Mouse (Mus musculus) liver, adult 2 months (tissue): ENCODE results near the gene Tspo.

Experiments
- CTCF ChIP-seq: fragments of 200-500 bp; IDR thresholded peaks from 2 replicates; pipeline ENCODE4 v1.5.1; 2011; ENCODE audit warnings: low read depth, low read length, control low read depth
- POLR2A ChIP-seq: fragments of 200-500 bp; IDR thresholded peaks from 2 replicates; pipeline ENCODE4 v1.6.1; 2011; ENCODE audit warnings: low read length, control low read depth; ENCODE audit not compliant: insufficient read depth; ENCODE audit errors: extremely low read depth

DNA sequence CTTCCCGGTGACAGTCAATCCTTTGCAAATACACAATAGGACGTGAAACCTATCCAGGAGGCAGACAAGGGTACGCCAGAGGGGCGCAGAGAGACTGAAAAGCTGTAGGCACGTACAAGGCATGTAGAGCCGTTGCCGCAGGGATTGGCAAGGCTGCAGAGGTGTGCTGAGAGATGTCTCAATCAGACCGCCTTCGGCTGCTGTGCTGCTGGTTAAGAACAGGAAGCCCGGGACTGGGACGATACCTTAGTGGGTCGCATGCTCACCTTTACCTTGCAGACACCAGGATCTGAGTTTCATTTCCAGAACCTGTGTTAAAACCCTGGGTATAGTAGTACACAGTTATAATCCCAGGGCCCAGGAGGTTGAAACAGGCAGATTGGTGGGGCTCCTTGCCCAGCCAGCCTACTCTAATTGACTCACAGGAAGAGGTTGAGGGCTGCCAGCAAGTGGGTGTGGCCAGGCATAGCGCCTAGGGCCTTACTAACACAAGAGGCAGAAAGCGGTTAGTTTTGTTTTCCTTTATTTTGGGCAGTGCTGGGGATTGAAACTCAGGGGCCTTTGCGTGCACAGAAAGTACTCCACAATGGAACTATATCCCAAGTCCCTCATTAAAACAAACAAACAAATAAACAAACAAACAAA lies 644 bp upstream of the Tspo start:
- no peak for TF ChIP-seq POLR2A
- no peak for TF ChIP-seq CTCF
